Mouse (Mus musculus): ENCODE data around the gene Il5.

The Il5 gene

DNA sequence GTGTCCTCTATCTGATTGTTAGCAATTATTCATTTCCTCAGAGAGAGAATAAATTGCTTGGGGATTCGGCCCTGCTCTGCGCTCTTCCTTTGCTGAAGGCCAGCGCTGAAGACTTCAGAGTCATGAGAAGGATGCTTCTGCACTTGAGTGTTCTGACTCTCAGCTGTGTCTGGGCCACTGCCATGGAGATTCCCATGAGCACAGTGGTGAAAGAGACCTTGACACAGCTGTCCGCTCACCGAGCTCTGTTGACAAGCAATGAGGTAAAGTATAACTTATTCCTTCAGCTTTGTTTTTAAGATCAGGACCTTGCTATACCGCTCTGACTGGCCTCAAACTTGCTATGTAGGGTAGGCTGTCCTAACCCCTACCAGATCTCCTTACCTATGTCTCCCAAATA is at the start of gene Il5:
Gene Il5 (plus strand): TSS at position 80 of the 400 bp plus-strand sequence.
- DNase-seq = no peak

DNA sequence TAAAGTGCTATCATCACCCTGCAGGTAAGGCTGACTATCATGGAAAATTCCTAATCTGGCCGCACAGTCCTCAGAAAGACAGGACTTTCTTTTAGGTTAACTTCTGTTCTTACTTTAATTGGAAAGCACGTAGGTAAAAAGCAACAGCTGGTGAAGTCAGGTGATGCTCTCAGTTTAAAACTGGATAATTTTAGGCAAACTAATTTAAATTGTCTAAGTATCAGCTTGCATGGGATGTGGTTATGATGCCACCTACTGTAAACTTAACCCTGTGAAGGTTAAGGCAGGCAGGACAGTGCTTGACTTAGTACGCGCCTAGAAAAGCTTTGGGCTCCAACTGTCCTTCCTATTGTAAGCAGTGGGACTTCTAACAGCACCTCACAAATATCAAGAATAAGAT is 49.2 kb upstream of the Il5 start:
- no peak for DNase-seq

DNA sequence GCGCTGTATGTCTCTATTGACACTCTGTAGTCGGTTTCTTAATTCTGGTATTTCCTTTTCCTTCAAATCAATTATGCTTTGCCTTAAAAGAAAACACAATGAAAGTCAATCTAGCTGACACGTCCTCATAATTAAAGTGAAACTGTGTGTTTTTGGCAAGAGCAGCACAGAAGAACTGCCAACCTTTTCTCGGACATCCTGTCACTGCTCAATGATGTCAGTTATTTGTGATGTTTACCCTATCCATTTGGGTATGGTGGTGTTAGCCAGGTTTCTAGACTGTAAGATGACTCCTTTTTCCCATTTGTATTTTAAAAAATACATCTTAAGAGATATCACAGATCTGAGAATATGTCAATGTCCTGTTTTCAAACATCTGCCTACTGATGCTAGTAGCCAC is 40.5 kb upstream of the Il5 start:
- DNase-seq = no peak

GRCm38 (mm10) chr11:53681686-53682085 is 38.9 kb upstream of the Il5 start:
- no peak for DNase-seq

- DNase-seq = no peak
Observed at GRCm38 (mm10) chr11:53682170-53682569, 38.4 kb upstream of the Il5 start.

DNA sequence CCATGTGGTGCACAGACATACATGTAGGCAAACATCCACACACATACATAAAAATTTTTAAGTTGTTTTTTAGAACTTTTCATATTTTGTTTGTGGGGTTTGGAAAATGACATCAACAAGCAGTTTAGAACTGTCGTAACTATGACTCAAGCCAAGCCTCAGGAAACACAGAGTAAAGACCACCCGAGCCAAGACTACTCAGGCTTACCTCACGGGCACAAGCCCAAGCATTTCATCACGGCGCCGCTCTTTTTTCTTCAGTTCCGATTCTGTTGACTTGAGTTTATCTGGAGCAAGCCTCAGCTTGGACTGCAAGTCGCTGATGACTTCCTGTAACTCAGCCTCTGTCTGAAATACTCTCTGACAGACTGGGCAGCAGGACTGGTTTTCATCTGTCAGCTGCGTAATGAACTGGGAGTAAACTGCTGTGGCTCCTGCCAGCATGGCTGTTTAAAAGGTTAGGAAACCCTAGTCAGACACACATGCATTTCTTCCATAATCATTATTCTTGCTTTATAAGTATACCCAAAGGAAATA is 37.5 kb upstream of the Il5 start:
- DNase-seq = no peak

GRCm38 (mm10) chr11:53691979-53692378 is 28.6 kb upstream of the Il5 start:
- DNase-seq = no peak

DNA sequence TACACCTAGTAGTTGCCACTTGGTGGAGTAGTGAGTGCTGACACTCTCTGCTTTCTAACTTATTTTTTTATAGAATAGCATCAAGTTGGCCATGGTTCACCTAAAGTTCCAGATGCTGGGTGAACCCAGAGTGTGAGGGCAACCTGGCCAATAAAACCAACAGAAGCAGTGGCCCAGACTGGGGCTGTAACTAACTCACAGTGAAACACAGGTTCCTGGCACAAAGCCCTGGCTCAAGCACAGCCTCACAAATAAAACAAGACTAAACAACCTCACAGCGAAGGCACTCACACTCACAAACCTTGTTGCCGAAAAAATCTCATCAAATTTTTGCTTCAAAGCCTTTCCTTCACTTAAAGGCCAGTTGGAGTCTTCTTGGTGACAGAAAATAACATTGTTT is 22.1 kb upstream of the Il5 start:
- no peak for DNase-seq

DNA sequence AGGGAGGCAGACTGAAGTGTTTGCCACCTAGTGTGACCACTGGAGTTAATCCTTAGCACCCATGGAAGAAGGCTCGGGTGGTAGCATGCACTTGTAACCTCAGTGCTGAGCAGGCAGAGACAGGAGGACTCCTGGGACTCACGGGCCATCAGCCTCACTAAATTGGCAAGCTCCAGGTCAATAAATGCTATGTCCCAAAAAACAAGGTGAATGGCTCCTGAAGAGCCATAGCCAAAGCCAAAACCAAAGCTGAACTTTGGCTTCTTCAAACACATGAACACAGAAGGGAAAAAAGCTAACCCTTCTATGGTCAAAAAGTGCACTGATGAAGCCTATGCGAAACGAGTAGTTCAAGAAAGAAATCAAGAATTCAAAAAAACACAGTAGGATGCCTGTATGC is 21.2 kb upstream of the Il5 start:
- no peak for DNase-seq

- DNase-seq = no peak
Observed at GRCm38 (mm10) chr11:53706236-53706933, 14.2 kb upstream of the Il5 start.

DNA sequence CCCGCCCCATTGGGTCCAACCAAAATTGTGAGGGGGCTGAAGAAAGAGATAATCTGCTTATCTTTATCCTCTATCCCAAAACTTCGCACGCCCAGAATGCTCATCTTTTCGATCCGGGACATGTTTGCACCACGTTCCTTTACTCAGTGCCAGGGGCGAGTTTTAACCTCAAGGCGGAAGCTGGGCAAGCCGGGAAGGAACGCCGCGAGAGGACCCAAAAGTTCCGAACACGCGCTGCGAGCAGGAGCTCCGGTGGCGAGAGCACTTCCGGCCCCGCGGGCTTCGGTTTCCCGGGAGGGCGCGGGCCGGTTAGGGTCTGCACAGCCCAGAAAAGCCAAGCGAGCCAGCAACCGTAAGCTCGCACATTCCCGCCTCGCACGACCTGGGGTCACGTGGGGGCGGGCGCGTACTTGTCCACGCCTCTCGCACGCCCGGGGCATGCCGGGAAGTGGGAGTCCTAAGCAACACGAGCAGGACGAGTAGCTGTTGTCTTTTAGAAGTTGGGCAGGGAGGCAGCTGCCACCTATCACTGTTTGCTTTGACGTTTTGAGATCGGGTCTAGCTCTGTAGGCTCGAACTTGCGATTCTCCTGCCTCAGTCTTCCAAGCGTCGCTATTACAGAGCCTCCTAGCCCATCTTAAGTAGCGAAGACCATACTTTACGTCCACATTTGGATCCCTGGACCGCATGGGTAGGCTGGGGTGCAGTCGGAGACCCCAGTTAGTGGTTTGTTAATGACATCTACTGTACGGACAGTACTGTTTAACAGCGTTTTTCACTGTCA is 13.5 kb upstream of the Il5 start, which contains the start of gene Rad50:
Gene Rad50 (minus strand): TSS at position 386 of the 784 bp plus-strand sequence.
- peak; percentile 85 for DNase-seq

DNA sequence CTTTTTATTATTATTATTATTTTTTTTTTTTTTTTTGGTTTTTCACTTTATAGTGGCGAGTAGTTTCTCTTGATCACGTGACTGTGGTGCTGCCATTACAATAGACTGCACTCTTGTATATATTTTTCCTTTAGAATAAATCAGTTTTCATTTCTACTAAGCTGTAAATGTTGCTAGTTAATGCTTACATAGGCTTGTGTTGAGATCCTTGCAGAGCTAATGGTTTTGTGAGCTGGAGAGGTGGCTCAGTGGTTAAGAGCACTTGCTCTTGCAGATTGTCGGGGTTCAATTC is 12.9 kb upstream of the Il5 start:
- DNase-seq = no peak

DNA sequence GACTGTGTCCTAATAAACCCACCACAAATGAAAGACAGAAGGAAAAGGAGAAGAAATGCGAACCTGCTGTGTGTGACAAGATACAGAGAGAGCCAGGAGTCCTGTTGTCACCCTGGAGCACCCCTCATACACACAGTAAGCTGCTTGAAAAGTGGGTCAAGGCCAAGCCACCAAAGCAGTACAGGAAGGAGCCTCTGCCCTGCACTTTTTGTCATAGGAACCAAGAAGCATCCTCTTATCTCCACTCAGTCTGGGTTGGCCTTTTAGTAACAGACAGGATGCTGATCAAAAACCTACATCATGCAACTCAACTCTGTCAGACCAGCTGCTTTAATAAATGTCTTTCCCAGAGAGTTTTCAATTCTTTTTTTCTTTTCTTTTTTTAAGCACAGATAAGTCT is 893 bp upstream of the Il5 start:
- DNase-seq = no peak

GRCm38 (mm10) chr11:53731457-53731856 is 10.9 kb downstream of the Il5 start:
- DNase-seq = no peak

- no peak for DNase-seq
Observed at GRCm38 (mm10) chr11:53732244-53732643, 11.7 kb downstream of the Il5 start.

DNA sequence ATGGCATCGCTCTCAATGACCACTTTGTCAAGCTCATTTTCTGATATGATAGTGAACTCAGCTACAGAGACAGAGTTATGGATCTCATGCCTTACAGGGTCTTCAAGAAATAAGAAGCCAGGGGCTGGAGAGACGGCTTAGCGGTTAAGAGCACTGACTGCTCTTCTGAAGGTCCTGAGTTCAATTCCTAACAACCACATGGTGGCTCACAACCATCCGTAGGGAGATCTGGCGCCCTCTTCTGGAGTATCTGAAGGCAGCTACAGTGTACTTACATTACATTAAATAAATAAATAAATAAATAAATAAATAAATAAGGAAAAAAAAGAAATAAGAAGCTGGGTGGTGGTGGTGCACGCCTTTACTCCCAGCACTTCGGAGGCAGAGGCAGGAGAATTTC is 13.2 kb downstream of the Il5 start:
- DNase-seq = no peak

DNA sequence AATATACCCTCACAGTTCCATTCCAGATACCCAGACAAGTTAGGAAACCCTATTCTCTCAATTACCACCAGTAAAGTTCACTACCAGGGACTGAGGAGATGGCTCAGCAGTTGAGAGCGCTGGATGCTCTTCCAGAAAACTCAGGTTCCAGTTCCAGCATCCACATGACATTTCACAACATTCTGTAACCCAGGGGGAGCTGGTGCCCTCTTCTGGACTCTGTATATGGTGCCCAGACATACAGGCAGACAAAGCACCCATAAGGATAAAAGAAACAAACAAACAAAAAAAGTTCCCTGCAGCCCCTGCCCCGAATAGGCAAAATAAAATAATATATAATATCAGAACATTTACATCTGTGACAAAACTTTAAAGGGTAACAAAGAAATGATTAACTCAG is 13.8 kb downstream of the Il5 start:
- no peak for DNase-seq

DNA sequence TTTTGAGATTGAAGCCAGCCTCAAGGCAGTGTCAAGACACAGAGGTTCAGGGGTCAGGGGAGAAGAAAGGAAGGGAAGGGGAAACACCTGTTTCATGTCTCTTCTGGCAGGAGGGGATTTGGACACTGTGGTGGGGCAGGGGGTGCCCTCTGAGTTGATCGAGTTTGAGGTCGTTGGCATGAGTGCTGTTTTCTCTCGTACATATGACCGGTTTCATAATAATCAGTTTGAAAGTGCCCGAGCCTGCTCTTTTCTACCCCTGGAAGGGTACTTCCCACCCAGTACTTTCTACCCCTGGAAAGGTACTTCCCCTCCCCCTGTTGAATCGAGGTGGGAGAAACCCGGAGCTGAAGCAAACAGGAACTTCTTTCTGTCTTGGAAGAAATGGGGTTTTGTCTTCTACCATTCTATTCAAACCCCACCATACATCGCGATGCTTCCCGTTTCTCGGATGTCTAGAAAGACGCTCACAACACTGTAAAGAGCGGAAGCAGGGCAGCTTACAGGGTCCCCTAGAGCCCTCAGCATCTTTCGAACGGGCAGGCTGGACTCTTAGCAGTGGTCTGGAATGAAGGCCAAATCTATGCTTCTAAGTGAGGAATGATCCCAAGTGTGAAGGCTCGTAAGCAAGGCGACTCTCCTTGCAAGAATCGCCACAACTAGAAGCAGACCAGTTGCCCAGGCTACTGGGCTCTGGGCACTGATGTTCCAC is 14.5 kb downstream of the Il5 start:
- no peak for DNase-seq

DNA sequence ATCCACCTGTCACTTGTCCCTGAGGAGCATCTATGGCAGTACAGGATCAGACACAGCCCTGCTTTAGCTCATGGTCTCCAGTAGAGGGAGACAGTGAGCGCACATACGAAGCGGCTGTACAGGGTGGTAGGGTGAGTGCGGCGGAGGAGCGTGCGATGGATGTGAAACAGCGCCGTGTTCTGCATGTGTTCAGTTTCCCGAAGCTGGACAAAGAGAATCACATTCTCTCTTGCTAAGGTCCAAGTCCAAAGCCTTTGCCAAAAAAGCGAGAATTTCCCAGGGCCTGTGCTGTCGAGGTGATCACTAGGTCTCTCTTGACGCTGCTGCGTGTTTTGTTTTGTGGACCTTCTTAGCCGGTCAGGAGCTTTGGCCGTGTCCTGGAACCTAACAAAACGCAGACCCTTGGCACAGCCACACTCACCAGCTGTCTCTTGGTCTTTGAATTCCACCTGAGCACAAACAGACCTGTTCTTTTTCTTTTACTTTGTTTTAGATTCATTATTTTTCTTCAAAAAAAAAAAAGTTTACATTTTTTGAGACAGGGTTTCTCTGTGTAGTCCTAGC is 15.2 kb downstream of the Il5 start:
- peak; percentile 77 for DNase-seq

GRCm38 (mm10) chr11:53736771-53737572 is 16.4 kb downstream of the Il5 start:
- DNase-seq = peak; percentile 46

- peak; percentile 59 for DNase-seq
Observed at GRCm38 (mm10) chr11:53737573-53737946, 17.0 kb downstream of the Il5 start.

DNA sequence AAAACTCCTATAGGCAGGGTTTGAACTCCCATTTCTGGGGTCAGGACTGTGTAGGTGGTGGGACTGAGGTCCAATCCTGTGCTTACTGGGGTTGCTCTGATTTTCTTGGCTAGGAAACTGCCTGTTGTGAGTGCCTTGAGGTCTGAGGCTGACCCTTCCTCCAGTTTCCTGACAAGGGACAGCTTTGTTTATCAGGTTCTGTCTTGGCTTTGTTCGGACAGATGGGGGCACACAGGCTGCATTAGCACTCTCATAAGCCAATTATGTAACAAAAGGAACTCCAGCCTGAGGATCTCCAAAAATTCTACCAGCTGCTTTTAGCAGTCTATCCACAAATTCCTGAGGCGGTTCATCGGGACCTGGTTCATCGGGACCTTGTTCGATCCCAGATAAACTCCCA is 21.8 kb downstream of the Il5 start:
- peak; percentile 33 for DNase-seq

DNA sequence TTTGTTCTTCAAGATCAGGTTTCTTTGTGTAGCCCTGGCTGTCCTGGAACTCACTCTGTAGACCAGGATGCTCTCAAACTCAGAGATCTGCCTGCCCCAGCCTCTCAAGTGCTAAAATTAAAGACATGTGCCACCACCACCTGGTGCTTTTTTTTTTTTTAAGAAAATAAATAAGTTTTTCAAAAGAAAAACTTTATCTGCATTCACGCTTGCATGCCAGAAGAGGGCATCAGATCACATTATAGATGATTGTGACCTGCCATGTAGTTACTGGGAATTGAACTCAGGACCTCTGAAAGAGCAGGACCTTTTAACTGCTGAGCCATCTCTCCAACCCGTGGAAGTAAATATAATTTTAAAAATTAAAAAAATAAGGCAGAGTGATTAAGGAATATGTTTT is 24.7 kb downstream of the Il5 start:
- DNase-seq = no peak
